Mouse (Mus musculus) G1E (cell line): ENCODE data around the gene Arhgap24.

Experiments used
- CTCF ChIP-seq: IDR thresholded peaks from 2 replicates; pipeline ENCODE4 v1.5.1; 2012; ENCODE audit warnings: low read depth, low read length, inconsistent platforms, mixed read lengths
- GATA1 ChIP-seq: IDR thresholded peaks from 2 replicates; pipeline ENCODE4 v1.6.1; 2012; ENCODE audit warnings: borderline replicate concordance, low read length, inconsistent platforms, mixed read lengths
- GATA2 ChIP-seq: IDR thresholded peaks from 2 replicates; pipeline ENCODE4 v1.6.1; 2012; ENCODE audit warnings: low read depth, low read length, inconsistent platforms, borderline replicate concordance
- POLR2AphosphoS5 ChIP-seq: IDR thresholded peaks from 2 replicates; pipeline ENCODE4 v1.6.1; 2012; ENCODE audit warnings: low read depth, low read length, inconsistent platforms; ENCODE audit not compliant: insufficient replicate concordance
- TAL1 ChIP-seq: conservative IDR thresholded peaks from 2 replicates; pipeline ENCODE4 v1.6.1; 2012; ENCODE audit warnings: low read depth, low read length, inconsistent platforms, mixed read lengths

DNA sequence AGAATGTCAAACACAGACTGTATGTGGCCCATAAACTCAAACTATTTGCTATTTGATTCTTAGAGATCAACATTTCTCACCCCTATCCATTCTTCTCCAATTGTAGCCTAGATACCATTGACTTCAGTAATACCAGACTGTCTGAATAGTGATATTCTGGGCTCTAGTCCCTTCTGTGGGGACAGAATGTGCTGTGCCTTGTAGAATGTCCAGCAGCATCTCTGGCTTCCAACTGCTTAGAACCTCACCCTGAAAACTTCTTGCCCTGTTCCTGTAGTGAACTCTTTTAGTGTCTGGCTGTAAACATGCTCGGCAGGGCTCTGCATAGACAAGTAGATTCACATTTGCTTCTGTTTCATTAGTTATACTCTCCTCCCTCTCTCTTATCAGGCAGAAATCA is 110.2 kb downstream of the Arhgap24 start:
- TF ChIP-seq CTCF: no peak
- TF ChIP-seq TAL1: no peak
- no peak for TF ChIP-seq GATA1
- no peak for TF ChIP-seq POLR2AphosphoS5
- no peak for TF ChIP-seq GATA2
